Mouse (Mus musculus) liver, embryonic 14.5 days (tissue): ENCODE results near the gene Tmprss11a.

Source experiments
- CTCF ChIP-seq: IDR thresholded peaks from 2 replicates; pipeline ENCODE4 v1.5.1; 2016; ENCODE audit warnings: antibody characterized with exemption, low read depth, control low read depth
- EP300 ChIP-seq: IDR thresholded peaks from 2 replicates; pipeline ENCODE4 v1.6.1; 2016; ENCODE audit warnings: antibody characterized with exemption, low read depth

DNA sequence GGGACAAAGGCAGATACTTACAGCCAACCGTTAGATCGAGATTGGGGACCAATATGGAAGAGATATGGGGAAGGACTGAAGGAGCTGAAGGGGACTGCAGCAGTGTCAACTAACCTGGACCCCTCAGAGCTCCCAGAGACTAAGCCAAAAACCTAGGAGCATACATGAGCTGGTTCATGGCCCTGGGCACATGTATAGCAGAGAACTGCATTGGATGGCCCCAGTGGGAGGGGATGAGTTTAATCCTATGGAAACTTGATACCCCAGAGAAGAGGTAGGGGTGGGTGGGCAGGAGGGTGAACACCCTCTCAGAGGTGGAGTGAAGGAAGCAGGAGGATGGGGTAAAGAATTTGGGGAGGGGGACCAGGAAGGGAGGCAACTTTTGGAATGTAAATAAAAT is 60.8 kb downstream of the Tmprss11a start:
- no peak for TF ChIP-seq CTCF
- TF ChIP-seq EP300 = no peak
